Mouse (Mus musculus): Measurements from ENCODE around the gene Ch25h.

DNA sequence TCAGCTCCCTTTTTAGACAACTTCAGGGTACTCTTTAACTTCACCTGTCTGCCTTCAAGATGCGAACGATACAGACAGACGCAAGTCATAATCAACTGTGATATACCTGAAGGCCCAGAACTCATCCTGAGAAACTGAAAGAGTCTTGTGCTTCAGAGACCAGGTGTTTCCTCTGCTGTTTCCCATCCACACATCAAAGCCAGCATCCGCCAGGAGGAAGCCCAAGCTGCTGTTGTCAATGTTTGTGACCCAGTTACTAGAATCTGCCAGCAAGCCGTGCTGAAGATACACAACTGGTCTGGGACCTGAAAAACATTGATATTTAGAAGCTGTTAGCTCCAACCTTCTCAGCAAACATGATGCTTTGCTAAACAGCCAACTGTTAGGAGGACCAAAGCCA, 35.8 kb upstream of the Ch25h start:
- TF ChIP-seq CTCF (conservative IDR thresholded peaks at IDR 0.05 in 1 of 2, IDR thresholded peaks at IDR 0.05 in 1 of 2; ENCODE audit: low read depth in 2 of 2, low read length in 2 of 2) (no peak), POLR2AphosphoS2 (IDR thresholded peaks at IDR 0.05; ENCODE audit: low read depth, low read length) (no peak), TCF12 (IDR thresholded peaks at IDR 0.05; ENCODE audit: low read depth, low read length) (no peak)

Measured in CH12.LX (cell line).